Mouse (Mus musculus) cerebellum, adult 2 months (tissue): Measurements from ENCODE around the gene Slc10a7.

Experiments
- CTCF ChIP-seq: fragments of 200-500 bp; IDR thresholded peaks from 2 replicates; pipeline ENCODE4 v1.5.1; 2011; ENCODE audit warnings: low read depth, mild to moderate bottlenecking, control low read depth, low read length, moderate library complexity, borderline replicate concordance; ENCODE audit not compliant: insufficient read depth
- POLR2A ChIP-seq: fragments of 200-500 bp; IDR thresholded peaks from 2 replicates; pipeline ENCODE4 v1.6.1; 2011; ENCODE audit warnings: low read length, control low read depth, borderline replicate concordance; ENCODE audit not compliant: insufficient read depth

- TF ChIP-seq CTCF: no peak
- TF ChIP-seq POLR2A: no peak
Observed at GRCm38 (mm10) chr8:78584011-78584776, 75.0 kb downstream of the Slc10a7 start.
